Mouse (Mus musculus): ENCODE measurements around the gene Gm45062. TPM values are rescaled to one million over a fixed set of nuclear protein-coding genes. Genes with fewer than 3 reads are reported as not detected.

Gm45062 gene
- polyA plus RNA-seq, 1 experiment from 2014 or later, result 5.5 TPM

GRCm38 (mm10) chr6:8560682-8561081 is 301.4 kb downstream of the Gm45062 start:
- Histone ChIP-seq H3K4me1 (replicated peaks) (no peaks in the 10 kb centered on the region), H3K27me3 (no peaks in the 10 kb centered on the region), H3K9ac (no peak overlapping the region), H3K4me3 (no peak overlapping the region), H3K36me3 (peaks cover 4% of the 10 kb centered on the region; the same call in 1 of the 2 replicates), H3K9me3 (replicated peaks) (no peaks in the 10 kb centered on the region; the same call in 1 of the 2 replicates), H3K4me2 (no peak overlapping the region), H3K27ac (no peak overlapping the region)
- 92% methylated on average over 2 of the region's 2 CpGs for WGBS
- no peak for ATAC-seq (replicated peaks; ENCODE audit: insufficient number of reproducible peaks, insufficient read depth, low FRiP score, low read depth)

GRCm38 (mm10) chr6:8582377-8582776 is 323.1 kb downstream of the Gm45062 start:
- H3K4me3 ChIP-seq, result no peak overlapping the region
- H3K36me3 ChIP-seq, result no peaks in the 10 kb centered on the region
- H3K4me1 ChIP-seq (replicated peaks), result no peaks in the 10 kb centered on the region
- ATAC-seq (replicated peaks; ENCODE audit: insufficient number of reproducible peaks, insufficient read depth, low FRiP score, low read depth), result no peak
- no peaks in the 10 kb centered on the region for H3K9me3 ChIP-seq (replicated peaks)
- H3K27me3 ChIP-seq, result no peaks in the 10 kb centered on the region
- WGBS, result 90% methylated on average over 9 of the region's 9 CpGs
- H3K9ac ChIP-seq, result no peak overlapping the region
- H3K4me2 ChIP-seq, result no peak overlapping the region
- H3K27ac ChIP-seq, result no peak overlapping the region

- Histone ChIP-seq H3K27me3 (no peaks in the 10 kb centered on the region), H3K9me3 (replicated peaks) (no peaks in the 10 kb centered on the region), H3K36me3 (no peaks in the 10 kb centered on the region; the same call in 1 of the 2 replicates), H3K4me2 (no peak overlapping the region), H3K27ac (no peak overlapping the region), H3K4me1 (replicated peaks) (no peaks in the 10 kb centered on the region), H3K9ac (no peak overlapping the region), H3K4me3 (no peak overlapping the region)
- 69% methylated on average over 3 of the region's 3 CpGs for WGBS
- no peak for ATAC-seq (replicated peaks; ENCODE audit: insufficient number of reproducible peaks, insufficient read depth, low FRiP score, low read depth)
These were observed 324.6 kb downstream of the Gm45062 start for GRCm38 (mm10) chr6:8583892-8584291.

GRCm38 (mm10) chr6:8591665-8592064 is 332.4 kb downstream of the Gm45062 start:
- H3K9ac ChIP-seq, result no peak overlapping the region
- no peak for ATAC-seq (replicated peaks; ENCODE audit: insufficient number of reproducible peaks, insufficient read depth, low FRiP score, low read depth)
- WGBS, result 77% methylated on average over 9 of the region's 9 CpGs
- H3K27me3 ChIP-seq, result no peaks in the 10 kb centered on the region
- H3K27ac ChIP-seq, result no peak overlapping the region
- no peaks in the 10 kb centered on the region for H3K4me1 ChIP-seq (replicated peaks)
- H3K4me3 ChIP-seq, result no peak overlapping the region
- H3K36me3 ChIP-seq, result no peaks in the 10 kb centered on the region; the same call in 1 of the 2 replicates
- H3K4me2 ChIP-seq, result no peak overlapping the region
- no peaks in the 10 kb centered on the region for H3K9me3 ChIP-seq (replicated peaks)

- 58% methylated on average over 2 of the region's 2 CpGs for WGBS
- no peaks in the 10 kb centered on the region for H3K27me3 ChIP-seq
- no peak for ATAC-seq (replicated peaks; ENCODE audit: insufficient number of reproducible peaks, insufficient read depth, low FRiP score, low read depth)
- no peak overlapping the region for H3K9ac ChIP-seq
- 0 out of 2 replicates have a peak, but pooled peaks cover 3% of the 10 kb centered on the region for H3K4me1 ChIP-seq (replicated peaks)
- H3K4me2 ChIP-seq, result no peak overlapping the region
- no peaks in the 10 kb centered on the region for H3K9me3 ChIP-seq (replicated peaks)
- H3K36me3 ChIP-seq, result no peaks in the 10 kb centered on the region
- H3K4me3 ChIP-seq, result no peak overlapping the region
- H3K27ac ChIP-seq, result no peak overlapping the region
These were observed 358.1 kb downstream of the Gm45062 start for GRCm38 (mm10) chr6:8617369-8617768.

GRCm38 (mm10) chr6:8619582-8620350 is 360.5 kb downstream of the Gm45062 start:
- 0 out of 2 replicates have a peak, but pooled peaks cover 3% of the 10 kb centered on the region for H3K4me1 ChIP-seq (replicated peaks)
- no peak overlapping the region for H3K9ac ChIP-seq
- no peak overlapping the region for H3K4me3 ChIP-seq
- no peak overlapping the region for H3K4me2 ChIP-seq
- no peak overlapping the region for H3K27ac ChIP-seq
- H3K27me3 ChIP-seq, result no peaks in the 10 kb centered on the region
- no peaks in the 10 kb centered on the region for H3K9me3 ChIP-seq (replicated peaks)
- no peak for ATAC-seq (replicated peaks; ENCODE audit: insufficient number of reproducible peaks, insufficient read depth, low FRiP score, low read depth)
- H3K36me3 ChIP-seq, result no peaks in the 10 kb centered on the region
- WGBS, result 75% methylated on average over 4 of the region's 4 CpGs

- H3K9me3 ChIP-seq (replicated peaks), result no peaks in the 10 kb centered on the region
- no peaks in the 10 kb centered on the region for H3K27me3 ChIP-seq
- H3K27ac ChIP-seq, result no peak overlapping the region
- no peak overlapping the region for H3K4me3 ChIP-seq
- H3K4me1 ChIP-seq (replicated peaks), result 0 out of 2 replicates have a peak, but pooled peaks cover 3% of the 10 kb centered on the region
- no peaks in the 10 kb centered on the region for H3K36me3 ChIP-seq
- no peak for ATAC-seq (replicated peaks; ENCODE audit: insufficient number of reproducible peaks, insufficient read depth, low FRiP score, low read depth)
- H3K9ac ChIP-seq, result no peak overlapping the region
- no peak overlapping the region for H3K4me2 ChIP-seq
- 61% methylated on average over 3 of the region's 3 CpGs for WGBS
These were observed 363.8 kb downstream of the Gm45062 start for GRCm38 (mm10) chr6:8623045-8623444.

- 84% methylated on average over 8 of the region's 8 CpGs for WGBS
- Histone ChIP-seq H3K27ac (no peak overlapping the region), H3K27me3 (no peaks in the 10 kb centered on the region), H3K4me1 (replicated peaks) (no peaks in the 10 kb centered on the region), H3K36me3 (no peaks in the 10 kb centered on the region), H3K4me2 (no peak overlapping the region), H3K9ac (no peak overlapping the region), H3K4me3 (no peak overlapping the region), H3K9me3 (replicated peaks) (no peaks in the 10 kb centered on the region)
- no peak for ATAC-seq (replicated peaks; ENCODE audit: insufficient number of reproducible peaks, insufficient read depth, low FRiP score, low read depth)
These were observed 369.0 kb downstream of the Gm45062 start for GRCm38 (mm10) chr6:8628226-8628625.

GRCm38 (mm10) chr6:8628715-8629267 is 369.5 kb downstream of the Gm45062 start:
- no peak overlapping the region for H3K4me2 ChIP-seq
- no peaks in the 10 kb centered on the region for H3K27me3 ChIP-seq
- H3K4me1 ChIP-seq (replicated peaks), result no peaks in the 10 kb centered on the region
- H3K4me3 ChIP-seq, result no peak overlapping the region
- H3K27ac ChIP-seq, result no peak overlapping the region
- WGBS, result 88% methylated on average over 7 of the region's 7 CpGs
- ATAC-seq (replicated peaks; ENCODE audit: insufficient number of reproducible peaks, insufficient read depth, low FRiP score, low read depth), result no peak
- no peaks in the 10 kb centered on the region for H3K9me3 ChIP-seq (replicated peaks)
- no peaks in the 10 kb centered on the region for H3K36me3 ChIP-seq
- no peak overlapping the region for H3K9ac ChIP-seq

- no peaks in the 10 kb centered on the region for H3K4me1 ChIP-seq (replicated peaks)
- H3K27me3 ChIP-seq, result no peaks in the 10 kb centered on the region
- no peak for ATAC-seq (replicated peaks; ENCODE audit: insufficient number of reproducible peaks, insufficient read depth, low FRiP score, low read depth)
- H3K9ac ChIP-seq, result no peak overlapping the region
- H3K36me3 ChIP-seq, result no peaks in the 10 kb centered on the region
- H3K4me2 ChIP-seq, result no peak overlapping the region
- 65% methylated on average over 7 of the region's 7 CpGs for WGBS
- no peak overlapping the region for H3K4me3 ChIP-seq
- no peaks in the 10 kb centered on the region for H3K9me3 ChIP-seq (replicated peaks)
- H3K27ac ChIP-seq, result no peak overlapping the region
These were observed 371.3 kb downstream of the Gm45062 start for GRCm38 (mm10) chr6:8630531-8630930.

GRCm38 (mm10) chr6:8631362-8631761 is 372.1 kb downstream of the Gm45062 start:
- Histone ChIP-seq H3K27ac (no peak overlapping the region), H3K4me1 (replicated peaks) (no peaks in the 10 kb centered on the region), H3K27me3 (no peaks in the 10 kb centered on the region), H3K9me3 (replicated peaks) (no peaks in the 10 kb centered on the region), H3K36me3 (no peaks in the 10 kb centered on the region), H3K4me3 (no peak overlapping the region), H3K4me2 (no peak overlapping the region), H3K9ac (no peak overlapping the region)
- WGBS, result 90% methylated on average over 8 of the region's 8 CpGs
- ATAC-seq (replicated peaks; ENCODE audit: insufficient number of reproducible peaks, insufficient read depth, low FRiP score, low read depth), result no peak

Data from heart, embryonic 15.5 days (tissue).